Mouse (Mus musculus): Measurements from ENCODE around the gene Gm10964. TPM values are rescaled to one million over a fixed set of nuclear protein-coding genes. Genes with fewer than 3 reads are reported as not detected.
"Not testable (repeated sequence)": the region's sequence is repeated elsewhere in the genome, so short reads cannot be mapped to it uniquely, and the experiment has no call there.

The Gm10964 gene
- total and polyA plus RNA-seq, 2 experiments from 2014 or later: not detected

GRCm38 (mm10) chr3:103789096-103789495 lies 49.9 kb downstream of the Gm10964 start:
- no peak overlapping the region for H3K27ac ChIP-seq
- 84% methylated on average over 7 of the region's 7 CpGs for WGBS
- peak overlapping the region; percentile 96; the same call in 1 of the 2 replicates for H3K4me3 ChIP-seq (ENCODE audit: low read length)
- H3K27me3 ChIP-seq (ENCODE audit: insufficient read depth, low read length): no peaks in the 10 kb centered on the region
- H3K4me1 ChIP-seq (ENCODE audit: insufficient read depth, low read length): no peaks in the 10 kb centered on the region; the same call in 1 of the 2 replicates
- ATAC-seq (no peak), DNase-seq (ENCODE audit: low spot score) (no peak)
- no peaks in the 10 kb centered on the region for H3K9me3 ChIP-seq (ENCODE audit: low read length)
- H3K9ac ChIP-seq (replicated peaks; ENCODE audit: low read length): no peak overlapping the region
- no peaks in the 10 kb centered on the region for H3K36me3 ChIP-seq (ENCODE audit: insufficient read depth, low read length)
- no peak for TF ChIP-seq CTCF (IDR thresholded peaks at IDR 0.05; ENCODE audit: low read depth)
- H3K4me2 ChIP-seq (ENCODE audit: low read depth, low read length): peak overlapping the region; percentile 68

- WGBS: 2% methylated on average over 14 of the region's 14 CpGs
- peak; percentile 39 for DNase-seq (ENCODE audit: low spot score)
These were observed 50.8 kb downstream of the Gm10964 start for GRCm38 (mm10) chr3:103789891-103790345.

GRCm38 (mm10) chr3:103790346-103791145 lies 51.4 kb downstream of the Gm10964 start:
- DNase-seq (ENCODE audit: low spot score): peak; percentile 32
- peak; percentile 86 for ATAC-seq
- H3K27ac ChIP-seq: peak overlapping the region; percentile 94
- TF ChIP-seq CTCF (IDR thresholded peaks at IDR 0.05; ENCODE audit: low read depth): no peak
- peak overlapping the region; percentile 96 for H3K4me3 ChIP-seq (ENCODE audit: low read length)
- peak overlapping the region; percentile 92 for H3K9ac ChIP-seq (replicated peaks; ENCODE audit: low read length)
- no peaks in the 10 kb centered on the region for H3K36me3 ChIP-seq (ENCODE audit: insufficient read depth, low read length)
- H3K9me3 ChIP-seq (ENCODE audit: low read length): no peaks in the 10 kb centered on the region
- H3K4me2 ChIP-seq (ENCODE audit: low read depth, low read length): peak overlapping the region; percentile 68
- H3K27me3 ChIP-seq (ENCODE audit: insufficient read depth, low read length): no peaks in the 10 kb centered on the region
- WGBS: 1% methylated on average over 50 of the region's 61 CpGs
- no peaks in the 10 kb centered on the region; the same call in 1 of the 2 replicates for H3K4me1 ChIP-seq (ENCODE audit: insufficient read depth, low read length)

More at GRCm38 (mm10) chr3:103789891-103790345, 50.8 kb downstream of the Gm10964 start:
- peak overlapping the region; percentile 92 for H3K9ac ChIP-seq (replicated peaks; ENCODE audit: low read length)
- peak overlapping the region; percentile 68 for H3K4me2 ChIP-seq (ENCODE audit: low read depth, low read length)
- ATAC-seq: no peak
- H3K27me3 ChIP-seq (ENCODE audit: insufficient read depth, low read length): no peaks in the 10 kb centered on the region
- no peaks in the 10 kb centered on the region for H3K9me3 ChIP-seq (ENCODE audit: low read length)
- peak overlapping the region; percentile 96 for H3K4me3 ChIP-seq (ENCODE audit: low read length)
- H3K4me1 ChIP-seq (ENCODE audit: insufficient read depth, low read length): no peaks in the 10 kb centered on the region; the same call in 1 of the 2 replicates
- no peaks in the 10 kb centered on the region for H3K36me3 ChIP-seq (ENCODE audit: insufficient read depth, low read length)
- no peak for TF ChIP-seq CTCF (IDR thresholded peaks at IDR 0.05; ENCODE audit: low read depth)
- peak overlapping the region; percentile 94 for H3K27ac ChIP-seq

- DNase-seq (ENCODE audit: low spot score) (peak; percentile 96), ATAC-seq (peak; percentile 98)
- no peaks in the 10 kb centered on the region for H3K9me3 ChIP-seq (ENCODE audit: low read length)
- TF ChIP-seq CTCF (IDR thresholded peaks at IDR 0.05; ENCODE audit: low read depth): no peak; the same call in 1 of the 2 replicates
- no peaks in the 10 kb centered on the region for H3K27me3 ChIP-seq (ENCODE audit: insufficient read depth, low read length)
- peak within 1 kb of the TSS; percentile 68 for H3K4me2 ChIP-seq (ENCODE audit: low read depth, low read length)
- 10% methylated on average over 49 of the region's 49 CpGs for WGBS
- peak within 1 kb of the TSS; percentile 92 for H3K9ac ChIP-seq (replicated peaks; ENCODE audit: low read length)
- H3K27ac ChIP-seq: peak within 1 kb of the TSS; percentile 94
- H3K4me1 ChIP-seq (ENCODE audit: insufficient read depth, low read length): no peaks in the 10 kb centered on the region; the same call in 1 of the 2 replicates
- no peaks in the 10 kb centered on the region for H3K36me3 ChIP-seq (ENCODE audit: insufficient read depth, low read length)
- peak within 1 kb of the TSS; percentile 96 for H3K4me3 ChIP-seq (ENCODE audit: low read length)
These were observed 52.3 kb downstream of the Gm10964 start, which contains the start of gene Hipk1 for GRCm38 (mm10) chr3:103791230-103792110. TSS of gene Hipk1 (minus strand) at chr3:103791563.

- Histone ChIP-seq H3K4me3 (ENCODE audit: low read length) (peak overlapping the region; percentile 96; the same call in 1 of the 2 replicates), H3K27ac (peak overlapping the region; percentile 94; the same call in 1 of the 2 replicates), H3K4me2 (ENCODE audit: low read depth, low read length) (peak overlapping the region; percentile 68)
- H3K9ac ChIP-seq (replicated peaks; ENCODE audit: low read length); DNase-seq (ENCODE audit: low spot score); H3K36me3 ChIP-seq (ENCODE audit: insufficient read depth, low read length); H3K9me3 ChIP-seq (ENCODE audit: low read length); H3K27me3 ChIP-seq (ENCODE audit: insufficient read depth, low read length); H3K4me1 ChIP-seq (ENCODE audit: insufficient read depth, low read length); ATAC-seq: not testable (repeated sequence)
- 79% methylated on average over 5 of the region's 5 CpGs for whole genome bisulfite sequencing
These were observed 52.9 kb downstream of the Gm10964 start for GRCm38 (mm10) chr3:103792111-103792406.

- no peak for DNase-seq (ENCODE audit: low spot score)
- Histone ChIP-seq H3K9me3 (ENCODE audit: low read length) (no peaks in the 10 kb centered on the region), H3K27me3 (ENCODE audit: insufficient read depth, low read length) (no peaks in the 10 kb centered on the region), H3K4me3 (ENCODE audit: low read length) (no peak overlapping the region), H3K27ac (no peak overlapping the region), H3K9ac (replicated peaks; ENCODE audit: low read length) (no peak overlapping the region), H3K4me1 (ENCODE audit: insufficient read depth, low read length) (no peaks in the 10 kb centered on the region; the same call in 1 of the 2 replicates), H3K4me2 (ENCODE audit: low read depth, low read length) (no peak overlapping the region), H3K36me3 (ENCODE audit: insufficient read depth, low read length) (no peaks in the 10 kb centered on the region)
- no peak for ATAC-seq
- WGBS: 70% methylated on average over 1 of the region's 1 CpGs
- TF ChIP-seq CTCF (IDR thresholded peaks at IDR 0.05; ENCODE audit: low read depth): no peak
These were observed 53.4 kb downstream of the Gm10964 start for GRCm38 (mm10) chr3:103792566-103792965.

Other genes with a start within 250 kb of the Gm10964 start
- 32.6 and 43.6 TPM in 2 replicates for gene Syt6, start 164.1 kb upstream of the Gm10964 start, total RNA-seq (2014; rRNA removed)
- gene Syt6, start 164.1 kb upstream of the Gm10964 start, polyA plus RNA-seq (2015; fragmentation: Nextera tagmentation; extraction: Ambion mirVana): 9.1 and 10.1 TPM in 2 replicates
- gene Atg4a-ps, start 93.3 kb upstream of the Gm10964 start, total RNA-seq (2014; rRNA removed): 0.16 TPM in 1 of 2 replicates, not detected in the other
- 0.10 and 0.26 TPM in 2 replicates for gene Atg4a-ps, start 93.3 kb upstream of the Gm10964 start, polyA plus RNA-seq (2015; fragmentation: Nextera tagmentation; extraction: Ambion mirVana)
- 7.7 and 10.8 TPM in 2 replicates for gene Olfml3, start 1.4 kb upstream of the Gm10964 start, total RNA-seq (2014; rRNA removed)
- gene Olfml3, start 1.4 kb upstream of the Gm10964 start, polyA plus RNA-seq (2015; fragmentation: Nextera tagmentation; extraction: Ambion mirVana): 7.8 and 10.1 TPM in 2 replicates
- 52.6 and 59.3 TPM in 2 replicates for gene Hipk1, start 52.2 kb downstream of the Gm10964 start, total RNA-seq (2014; rRNA removed)
- 8.1 and 8.4 TPM in 2 replicates for gene Hipk1, start 52.2 kb downstream of the Gm10964 start, polyA plus RNA-seq (2015; fragmentation: Nextera tagmentation; extraction: Ambion mirVana)
- 3.0 and 7.9 TPM in 2 replicates for gene Dclre1b, start 70.1 kb downstream of the Gm10964 start, total RNA-seq (2014; rRNA removed)
- gene Dclre1b, start 70.1 kb downstream of the Gm10964 start, polyA plus RNA-seq (2015; fragmentation: Nextera tagmentation; extraction: Ambion mirVana): 15.4 and 19.1 TPM in 2 replicates
- gene Ap4b1, start 70.2 kb downstream of the Gm10964 start, total RNA-seq (2014; rRNA removed): 16.1 and 25.8 TPM in 2 replicates
- 16.4 and 20.1 TPM in 2 replicates for gene Ap4b1, start 70.2 kb downstream of the Gm10964 start, polyA plus RNA-seq (2015; fragmentation: Nextera tagmentation; extraction: Ambion mirVana)
- gene Gm43064, start 70.2 kb downstream of the Gm10964 start, total RNA-seq (2014; rRNA removed): 1.1 and 1.9 TPM in 2 replicates
- 0.24 TPM in 1 of 2 replicates, not detected in the other for gene Gm43064, start 70.2 kb downstream of the Gm10964 start, polyA plus RNA-seq (2015; fragmentation: Nextera tagmentation; extraction: Ambion mirVana)
- not detected in 2 replicates for gene Bcl2l15, start 93.2 kb downstream of the Gm10964 start, total RNA-seq (2014; rRNA removed)
- gene Bcl2l15, start 93.2 kb downstream of the Gm10964 start, polyA plus RNA-seq (2015; fragmentation: Nextera tagmentation; extraction: Ambion mirVana): 0.20 and 0.67 TPM in 2 replicates
- 0.31 and 4.3 TPM in 2 replicates for gene Ptpn22, start 120.4 kb downstream of the Gm10964 start, total RNA-seq (2014; rRNA removed)
- gene Ptpn22, start 120.4 kb downstream of the Gm10964 start, polyA plus RNA-seq (2015; fragmentation: Nextera tagmentation; extraction: Ambion mirVana): 0.40 and 0.53 TPM in 2 replicates
- 23.1 and 28.2 TPM in 2 replicates for gene Rsbn1, start 174.8 kb downstream of the Gm10964 start, total RNA-seq (2014; rRNA removed)
- 17.7 and 19.1 TPM in 2 replicates for gene Rsbn1, start 174.8 kb downstream of the Gm10964 start, polyA plus RNA-seq (2015; fragmentation: Nextera tagmentation; extraction: Ambion mirVana)
- gene Phtf1, start 228.7 kb downstream of the Gm10964 start, total RNA-seq (2014; rRNA removed): 24.0 and 25.0 TPM in 2 replicates
- 18.4 and 18.6 TPM in 2 replicates for gene Phtf1, start 228.7 kb downstream of the Gm10964 start, polyA plus RNA-seq (2015; fragmentation: Nextera tagmentation; extraction: Ambion mirVana)